18 mouse cellular contexts compared by ENCODE assay signal in the genomic region with DNA sequence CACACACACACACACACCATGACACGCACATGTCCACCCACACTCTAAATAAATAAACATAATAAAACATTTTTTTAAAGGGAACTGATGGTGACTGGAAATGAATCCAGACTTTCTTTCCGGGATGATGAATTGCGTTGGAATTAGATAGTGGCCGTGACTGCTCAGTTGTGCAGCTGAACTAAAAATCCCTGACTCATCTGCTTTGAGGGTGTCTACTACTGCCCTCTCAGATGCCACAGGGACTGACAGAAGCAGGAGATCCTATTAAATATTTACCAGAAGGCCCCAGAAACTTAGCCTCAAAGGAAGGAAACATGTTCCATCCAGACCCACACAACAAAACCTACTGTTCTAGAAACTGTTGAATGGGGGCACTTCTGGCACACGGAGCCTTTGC.
"Had no signal": no experiment of that assay in that cellular context is flagged by ENCODE, and none has a peak within 500 bp of the region (broad histone marks: within the 10 kb centered on the region; RNA-seq: fewer than 3 reads in every experiment).

No protein-coding gene starts in this region.

- H3K9ac ChIP-seq: limb, embryonic 13.5 days; liver, embryonic 12.5 days; liver, embryonic 15.5 days; midbrain, embryonic 12.5 days; midbrain, embryonic 15.5 days; neural tube, embryonic 12.5 days; neural tube, embryonic 15.5 days; stomach, embryonic 15.5 days had no signal

- ATAC-seq: intestine, postnatal 0 days; liver, embryonic 12.5 days; midbrain, embryonic 15.5 days had no signal

- H3K27me3 ChIP-seq: limb, embryonic 13.5 days; liver, embryonic 12.5 days; liver, embryonic 15.5 days; midbrain, embryonic 12.5 days; midbrain, embryonic 15.5 days; neural tube, embryonic 12.5 days; neural tube, embryonic 15.5 days; stomach, embryonic 15.5 days had no signal

- DNase-seq: liver; lung, adult 2 months; lung, postnatal 14 days; lung, postnatal 4 days; retina, postnatal 1 day; right cerebral cortex, postnatal 25 days; spleen, adult 18-20 months; thymus, postnatal 25 days had no signal

- H3K9me3 ChIP-seq: limb, embryonic 10.5 days; limb, embryonic 13.5 days; liver, embryonic 12.5 days; liver, embryonic 15.5 days; midbrain, embryonic 12.5 days; midbrain, embryonic 15.5 days; neural tube, embryonic 12.5 days; neural tube, embryonic 15.5 days; stomach, embryonic 15.5 days had no signal

- H3K4me2 ChIP-seq: limb, embryonic 13.5 days; liver, embryonic 12.5 days; liver, embryonic 15.5 days; midbrain, embryonic 12.5 days; midbrain, embryonic 15.5 days; neural tube, embryonic 12.5 days; neural tube, embryonic 15.5 days; stomach, embryonic 15.5 days had no signal

- H3K36me3 ChIP-seq: limb, embryonic 10.5 days; limb, embryonic 13.5 days; liver, embryonic 12.5 days; liver, embryonic 15.5 days; midbrain, embryonic 12.5 days; midbrain, embryonic 15.5 days; neural tube, embryonic 12.5 days; neural tube, embryonic 15.5 days; stomach, embryonic 15.5 days had no signal

- H3K4me3 ChIP-seq: limb, embryonic 10.5 days; limb, embryonic 13.5 days; liver, embryonic 12.5 days; liver, embryonic 15.5 days; midbrain, embryonic 12.5 days; midbrain, embryonic 15.5 days; neural tube, embryonic 12.5 days; neural tube, embryonic 15.5 days; stomach, embryonic 15.5 days had no signal

- H3K27ac ChIP-seq: limb, embryonic 10.5 days; limb, embryonic 13.5 days; liver, embryonic 12.5 days; liver, embryonic 15.5 days; midbrain, embryonic 12.5 days; midbrain, embryonic 15.5 days; neural tube, embryonic 12.5 days; neural tube, embryonic 15.5 days; stomach, embryonic 15.5 days had no signal

- H3K4me1 ChIP-seq: limb, embryonic 10.5 days; limb, embryonic 13.5 days; liver, embryonic 12.5 days; liver, embryonic 15.5 days; midbrain, embryonic 12.5 days; midbrain, embryonic 15.5 days; neural tube, embryonic 12.5 days; neural tube, embryonic 15.5 days; stomach, embryonic 15.5 days had no signal
